In genomic region chr6:31692024-31692423, GRCm38 (mm10) we compare ENCODE assay signal across 16 mouse cellular contexts.
"Had no signal": no experiment of that assay in that cellular context is flagged by ENCODE, and none has a peak within 500 bp of the region (broad histone marks: within the 10 kb centered on the region; RNA-seq: fewer than 3 reads in every experiment).

No protein-coding gene starts in this region.

- DNase-seq: heart, postnatal 10 days; heart, postnatal 14 days; heart, postnatal 36 days; heart, postnatal 4 days; kidney, adult 11 months; kidney, adult 18-20 months; kidney, adult 2 months; kidney, adult 8-10 months; kidney, adult 9 months; kidney, postnatal 10 days; kidney, postnatal 14 days; kidney, postnatal 25 days; kidney, postnatal 36 days; kidney, postnatal 4 days; layer of hippocampus, adult 9-11 months; layer of hippocampus, postnatal 36 days had no signal
